Mouse (Mus musculus) liver, adult 2 months (tissue): ENCODE measurements around the gene Ranbp6. TPM values are rescaled to one million over a fixed set of nuclear protein-coding genes. Genes with fewer than 3 reads are reported as not detected.
A peak's percentile ranks its signal among the peaks of the same experiment; 100 is the strongest.

Experiments
- DNase-seq: peaks from one replicate; pipeline ENCODE4 v3.0.0-alpha.2; 2011; ENCODE audit warnings: low read depth, low spot score; ENCODE audit errors: extremely low read depth
- H3K27ac ChIP-seq: fragments of 200-500 bp; replicated peaks from 2 replicates; pipeline ENCODE4 v1.5.1; 2012; ENCODE audit warnings: low read depth, mild to moderate bottlenecking, control low read depth, inconsistent platforms, low read length; ENCODE audit not compliant: insufficient read depth
- H3K27me3 ChIP-seq: fragments of 200-500 bp; 2 replicates; pipeline ENCODE4 v1.6.1; 2012; ENCODE audit warnings: mild to moderate bottlenecking, moderate library complexity, low read length, inconsistent platforms; ENCODE audit not compliant: control insufficient read depth, insufficient read depth
- H3K36me3 ChIP-seq: fragments of 200-500 bp; 2 replicates; pipeline ENCODE4 v1.6.1; 2012; ENCODE audit warnings: low read length, inconsistent platforms; ENCODE audit not compliant: control insufficient read depth, insufficient read depth
- H3K4me1 ChIP-seq: fragments of 200-500 bp; 2 replicates; pipeline ENCODE4 v1.6.1; 2011; ENCODE audit warnings: low read length; ENCODE audit not compliant: control insufficient read depth, insufficient read depth
- H3K4me3 ChIP-seq: fragments of 200-500 bp; 2 replicates; pipeline ENCODE4 v1.5.1; 2011; ENCODE audit warnings: low read depth, mild to moderate bottlenecking, control low read depth, low read length, moderate library complexity; ENCODE audit not compliant: insufficient read depth
- H3K79me2 ChIP-seq: fragments of 200-500 bp; 2 replicates; pipeline ENCODE4 v1.6.1; 2012; ENCODE audit warnings: inconsistent platforms, mild to moderate bottlenecking, low read length, moderate library complexity; ENCODE audit not compliant: control insufficient read depth, insufficient read depth
- H3K9ac ChIP-seq: fragments of 200-500 bp; 2 replicates; pipeline ENCODE4 v1.6.1; 2012; ENCODE audit warnings: low read depth, mild to moderate bottlenecking, control low read depth, inconsistent platforms, low read length
- CTCF ChIP-seq: fragments of 200-500 bp; IDR thresholded peaks from 2 replicates; pipeline ENCODE4 v1.5.1; 2011; ENCODE audit warnings: low read depth, low read length, control low read depth
- POLR2A ChIP-seq: fragments of 200-500 bp; IDR thresholded peaks from 2 replicates; pipeline ENCODE4 v1.6.1; 2011; ENCODE audit warnings: low read length, control low read depth; ENCODE audit not compliant: insufficient read depth; ENCODE audit errors: extremely low read depth
- WGBS: fragments of 180-500 bp; shearing (Covaris S2); methylation state at CpG from one replicate; pipeline ENCODE4 v1.1.7; 2018; 5-methylcytosine and 5-hydroxymethylcytosine counted together
- polyA plus RNA-seq: library from polyadenylated mRNA; depleted of rRNA; stranded (reverse); fragments of >200 nt; gene quantifications from 2 replicates; pipeline ENCODE4 v1.2.3, GENCODE M21; 2012; rRNA removed
- total RNA-seq: library from RNA; depleted of rRNA; stranded (reverse); fragments of >200 nt; gene quantifications from 2 replicates; pipeline ENCODE4 v1.2.3, GENCODE M21; 2014; rRNA removed

The Ranbp6 gene
- total and polyA plus RNA-seq, 2 experiments = 1.6 to 11.1 TPM

GRCm38 (mm10) chr19:29805101-29805916, 7.5 kb downstream of the Ranbp6 start:
- H3K79me2 ChIP-seq = peaks cover 15% of the 10 kb centered on the region; the same call in 1 of the 2 replicates
- peak overlapping the region; percentile 73 for H3K4me3 ChIP-seq
- WGBS = under 1% methylated on average over 66 of the region's 72 CpGs
- H3K9ac ChIP-seq = peak overlapping the region; percentile 95
- TF ChIP-seq POLR2A (peak; percentile 57; the same call in 1 of the 2 replicates), CTCF (no peak)
- no peaks in the 10 kb centered on the region for H3K36me3 ChIP-seq
- no peaks in the 10 kb centered on the region for H3K27me3 ChIP-seq
- no peaks in the 10 kb centered on the region; the same call in 1 of the 2 replicates for H3K4me1 ChIP-seq
- peak overlapping the region; percentile 79 for H3K27ac ChIP-seq
- peak; percentile 69 for DNase-seq

- H3K36me3 ChIP-seq = no peaks in the 10 kb centered on the region
- no peak overlapping the region for H3K4me3 ChIP-seq
- H3K9ac ChIP-seq = no peak overlapping the region
- TF ChIP-seq CTCF (no peak), POLR2A (no peak)
- H3K4me1 ChIP-seq = no peaks in the 10 kb centered on the region; the same call in 1 of the 2 replicates
- WGBS = 56% methylated on average over 3 of the region's 3 CpGs
- no peak for DNase-seq
- H3K27me3 ChIP-seq = no peaks in the 10 kb centered on the region
- no peak overlapping the region for H3K27ac ChIP-seq
- peaks cover 19% of the 10 kb centered on the region; the same call in 1 of the 2 replicates for H3K79me2 ChIP-seq
These were observed 8.8 kb downstream of the Ranbp6 start for GRCm38 (mm10) chr19:29803946-29804345.

GRCm38 (mm10) chr19:29797371-29797770, 15.4 kb downstream of the Ranbp6 start:
- H3K27me3 ChIP-seq = no peaks in the 10 kb centered on the region
- no peaks in the 10 kb centered on the region for H3K36me3 ChIP-seq

GRCm38 (mm10) chr19:29787997-29788396, 24.8 kb downstream of the Ranbp6 start:
- Histone ChIP-seq H3K4me1 (no peaks in the 10 kb centered on the region), H3K79me2 (peaks cover under 1% of the 10 kb centered on the region; the same call in 1 of the 2 replicates), H3K9ac (no peak overlapping the region), H3K36me3 (peaks cover 5% of the 10 kb centered on the region; the same call in 1 of the 2 replicates), H3K27ac (no peak overlapping the region), H3K4me3 (no peak overlapping the region), H3K27me3 (no peaks in the 10 kb centered on the region)
- DNase-seq = no peak
- TF ChIP-seq POLR2A (no peak), CTCF (no peak)

More at GRCm38 (mm10) chr19:29797371-29797770, 15.4 kb downstream of the Ranbp6 start:
- no peak for DNase-seq
- Histone ChIP-seq H3K27ac (no peak overlapping the region), H3K4me3 (no peak overlapping the region), H3K9ac (no peak overlapping the region), H3K4me1 (peaks cover 2% of the 10 kb centered on the region; the same call in 1 of the 2 replicates), H3K79me2 (peaks cover 25% of the 10 kb centered on the region)
- TF ChIP-seq CTCF = no peak
- no peak for TF ChIP-seq POLR2A
- WGBS = 88% methylated on average over 3 of the region's 3 CpGs

- Histone ChIP-seq H3K36me3 (peaks cover 5% of the 10 kb centered on the region; the same call in 1 of the 2 replicates), H3K4me3 (no peak overlapping the region), H3K79me2 (peaks cover 3% of the 10 kb centered on the region; the same call in 1 of the 2 replicates), H3K9ac (no peak overlapping the region), H3K4me1 (no peaks in the 10 kb centered on the region), H3K27ac (no peak overlapping the region), H3K27me3 (no peaks in the 10 kb centered on the region)
- 89% methylated on average over 2 of the region's 2 CpGs for WGBS
- TF ChIP-seq CTCF (no peak), POLR2A (no peak)
- no peak for DNase-seq
These were observed 29.9 kb downstream of the Ranbp6 start for GRCm38 (mm10) chr19:29782914-29783313.

Other genes starting within 250 kb of the Ranbp6 start
- gene Ermp1, start 164.6 kb downstream of the Ranbp6 start, total RNA-seq = 15.6 and 16.3 TPM in 2 replicates
- gene Ermp1, start 164.6 kb downstream of the Ranbp6 start, polyA plus RNA-seq = 8.5 and 10.4 TPM in 2 replicates
- not detected in 2 replicates for gene Mlana, start 115.2 kb downstream of the Ranbp6 start, total RNA-seq
- not detected in 2 replicates for gene Mlana, start 115.2 kb downstream of the Ranbp6 start, polyA plus RNA-seq
- gene 9930021J03Rik, start 7.0 kb downstream of the Ranbp6 start, total RNA-seq = 8.8 and 9.7 TPM in 2 replicates
- 3.2 and 4.3 TPM in 2 replicates for gene 9930021J03Rik, start 7.0 kb downstream of the Ranbp6 start, polyA plus RNA-seq
- gene Il33, start 112.1 kb upstream of the Ranbp6 start, total RNA-seq = 1.5 and 1.6 TPM in 2 replicates
- 0.80 and 1.4 TPM in 2 replicates for gene Il33, start 112.1 kb upstream of the Ranbp6 start, polyA plus RNA-seq
- not detected in 2 replicates for gene Trpd52l3, start 190.8 kb upstream of the Ranbp6 start, total RNA-seq
- not detected in 2 replicates for gene Trpd52l3, start 190.8 kb upstream of the Ranbp6 start, polyA plus RNA-seq
- gene Uhrf2, start 217.5 kb upstream of the Ranbp6 start, total RNA-seq = 40.7 and 43.6 TPM in 2 replicates
- 16.4 and 21.8 TPM in 2 replicates for gene Uhrf2, start 217.5 kb upstream of the Ranbp6 start, polyA plus RNA-seq